Mouse (Mus musculus) bone marrow macrophage, adult 2 months (primary cell): ENCODE data around the gene Gulp1. TPM values are rescaled to one million over a fixed set of nuclear protein-coding genes. Genes with fewer than 3 reads are reported as not detected.

Experiments used
- H3K27ac ChIP-seq: 2 replicates; pipeline ENCODE4 v1.5.1; 2012; ENCODE audit warnings: low read depth, low read length; ENCODE audit not compliant: insufficient read depth
- H3K4me1 ChIP-seq: 2 replicates; pipeline ENCODE4 v1.6.1; 2012; ENCODE audit warnings: low read length; ENCODE audit not compliant: control insufficient read depth, insufficient read depth
- H3K4me3 ChIP-seq: 2 replicates; pipeline ENCODE4 v1.5.1; 2012; ENCODE audit warnings: mild to moderate bottlenecking, low read length, moderate library complexity; ENCODE audit not compliant: insufficient read depth
- CTCF ChIP-seq: IDR thresholded peaks from 2 replicates; pipeline ENCODE4 v1.5.1; 2012; ENCODE audit warnings: low read depth, mild to moderate bottlenecking, low read length, moderate library complexity
- POLR2A ChIP-seq: IDR thresholded peaks from 2 replicates; pipeline ENCODE4 v1.6.1; 2012; ENCODE audit warnings: mild to moderate bottlenecking, low read depth, low read length, borderline replicate concordance
- polyA plus RNA-seq: library from polyadenylated mRNA; stranded (reverse); fragments of >200 nt; gene quantifications from 2 replicates; pipeline ENCODE4 v1.2.4, GENCODE M21; 2012; ENCODE audit not compliant: missing spikeins, insufficient read depth, insufficient read length

Gene Gulp1
- polyA plus RNA-seq, 1 experiment, result not detected

GRCm38 (mm10) chr1:44682556-44682955, 131.2 kb downstream of the Gulp1 start:
- no peak for TF ChIP-seq CTCF
- TF ChIP-seq POLR2A, result no peak
- no peaks in the 10 kb centered on the region for H3K4me1 ChIP-seq
- H3K27ac ChIP-seq, result no peak overlapping the region
- no peak overlapping the region for H3K4me3 ChIP-seq

DNA sequence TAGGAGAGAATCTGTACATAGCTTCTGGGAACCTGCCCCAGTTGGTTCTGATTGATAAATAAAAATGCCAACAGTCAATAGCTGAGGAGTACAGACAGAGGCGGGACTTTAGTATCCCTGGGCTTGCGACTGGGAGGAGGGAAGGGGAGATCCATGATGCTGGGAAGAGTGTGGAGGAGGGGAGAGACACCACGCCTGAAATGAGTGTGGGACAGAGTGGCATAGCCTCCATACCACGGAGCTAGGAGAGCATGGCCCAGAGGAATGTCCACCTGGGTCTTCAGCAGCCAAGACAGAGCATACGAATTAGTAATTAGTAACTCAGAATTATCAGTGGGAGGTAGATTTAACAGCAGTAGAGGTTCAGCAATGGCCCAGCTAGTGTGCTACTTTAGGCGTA, 132.4 kb downstream of the Gulp1 start:
- H3K27ac ChIP-seq, result no peak overlapping the region
- H3K4me3 ChIP-seq, result no peak overlapping the region
- H3K4me1 ChIP-seq, result no peaks in the 10 kb centered on the region
- TF ChIP-seq CTCF (no peak), POLR2A (no peak)

- H3K27ac ChIP-seq, result no peak overlapping the region
- TF ChIP-seq POLR2A (no peak), CTCF (no peak)
- H3K4me1 ChIP-seq, result no peaks in the 10 kb centered on the region
- H3K4me3 ChIP-seq, result no peak overlapping the region
These were observed 169.6 kb downstream of the Gulp1 start for GRCm38 (mm10) chr1:44720785-44721410.

GRCm38 (mm10) chr1:44741256-44741655, 189.9 kb downstream of the Gulp1 start:
- no peak overlapping the region for H3K4me3 ChIP-seq
- TF ChIP-seq CTCF (no peak), POLR2A (no peak)
- H3K27ac ChIP-seq, result no peak overlapping the region
- no peaks in the 10 kb centered on the region for H3K4me1 ChIP-seq

- Histone ChIP-seq H3K27ac (no peak overlapping the region), H3K4me3 (no peak overlapping the region), H3K4me1 (no peaks in the 10 kb centered on the region)
- TF ChIP-seq CTCF (no peak), POLR2A (no peak)
These were observed 194.4 kb downstream of the Gulp1 start for GRCm38 (mm10) chr1:44745711-44746110.

GRCm38 (mm10) chr1:44750731-44751730, 199.7 kb downstream of the Gulp1 start:
- no peak for TF ChIP-seq POLR2A
- TF ChIP-seq CTCF, result no peak
- Histone ChIP-seq H3K27ac (no peak overlapping the region), H3K4me1 (no peaks in the 10 kb centered on the region), H3K4me3 (no peak overlapping the region)

GRCm38 (mm10) chr1:44778251-44778650, 226.9 kb downstream of the Gulp1 start:
- no peaks in the 10 kb centered on the region for H3K4me1 ChIP-seq
- no peak overlapping the region for H3K27ac ChIP-seq
- TF ChIP-seq POLR2A, result no peak
- TF ChIP-seq CTCF, result no peak
- no peak overlapping the region for H3K4me3 ChIP-seq

- H3K27ac ChIP-seq, result no peak overlapping the region
- no peaks in the 10 kb centered on the region for H3K4me1 ChIP-seq
- no peak overlapping the region for H3K4me3 ChIP-seq
- no peak for TF ChIP-seq CTCF
- no peak for TF ChIP-seq POLR2A
These were observed 252.5 kb downstream of the Gulp1 start for GRCm38 (mm10) chr1:44803594-44804372.

DNA sequence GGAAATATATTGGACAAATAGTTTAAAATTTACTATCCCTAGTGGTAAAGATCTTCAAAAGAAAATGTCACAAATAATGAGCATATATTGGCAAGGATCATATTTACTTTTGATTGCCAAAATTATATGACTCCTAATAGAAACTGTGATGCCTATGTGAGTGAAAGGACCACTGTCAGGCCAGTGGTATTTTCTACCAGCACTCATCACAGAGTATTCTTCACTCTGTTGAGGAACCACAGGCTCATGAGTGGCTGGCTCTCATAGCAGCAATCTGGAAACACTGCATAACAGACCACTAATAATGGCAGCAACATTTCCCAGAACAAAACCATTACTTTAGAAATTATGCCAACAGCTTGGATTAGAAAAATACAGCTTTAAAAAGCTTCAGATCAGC, 255.1 kb downstream of the Gulp1 start:
- no peak for TF ChIP-seq CTCF
- no peak for TF ChIP-seq POLR2A
- H3K4me1 ChIP-seq, result no peaks in the 10 kb centered on the region
- H3K4me3 ChIP-seq, result no peak overlapping the region
- no peak overlapping the region for H3K27ac ChIP-seq
